Mouse (Mus musculus) cortical plate, adult 2 months (tissue): ENCODE results near the gene Pycr1.

Experiments used
- CTCF ChIP-seq: fragments of 200-500 bp; IDR thresholded peaks from 2 replicates; pipeline ENCODE4 v1.5.1; 2011; ENCODE audit warnings: mild to moderate bottlenecking, control low read depth, low read length; ENCODE audit not compliant: insufficient read depth; ENCODE audit errors: extremely low read depth
- POLR2A ChIP-seq: fragments of 200-500 bp; IDR thresholded peaks from 2 replicates; pipeline ENCODE4 v1.6.1; 2011; ENCODE audit warnings: mild to moderate bottlenecking, low read length, control low read depth; ENCODE audit not compliant: insufficient read depth; ENCODE audit errors: extremely low read depth

DNA sequence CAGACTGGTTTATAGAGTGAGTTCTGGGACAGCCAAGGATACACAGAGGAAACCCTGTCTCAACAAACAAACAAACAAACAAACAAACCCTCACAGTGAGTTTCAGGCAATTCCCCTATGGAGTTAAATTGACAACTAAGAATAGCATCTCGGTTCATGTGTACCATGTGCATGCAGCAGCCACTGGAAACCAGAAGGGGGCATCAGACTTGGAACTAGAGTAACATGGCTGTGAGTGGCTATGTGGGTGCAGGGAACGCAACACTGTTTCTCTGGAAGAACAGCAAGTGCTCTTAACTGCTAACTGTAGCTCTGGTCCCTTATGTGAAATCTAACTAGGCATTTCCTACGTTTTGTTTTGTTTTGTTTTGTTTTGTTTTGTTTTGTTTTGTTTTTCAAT, 8.3 kb upstream of the Pycr1 start:
- TF ChIP-seq POLR2A (no peak), CTCF (0 out of 2 replicates have a peak, but pooled peaks have one; percentile 16)
